Mouse (Mus musculus) erythroblast, embryonic 14.5 days (primary cell): ENCODE measurements around the gene Six6.

Experiments
- GATA1 ChIP-seq: IDR thresholded peaks from 2 replicates; pipeline ENCODE4 v1.6.1; 2012; ENCODE audit warnings: low read length, inconsistent platforms, mixed read lengths
- TAL1 ChIP-seq: IDR thresholded peaks from 3 replicates; pipeline ENCODE4 v1.6.1; 2012; ENCODE audit warnings: low read length, inconsistent platforms, mixed read lengths

- TF ChIP-seq TAL1 (no peak), GATA1 (no peak)
These were observed 1.2 kb downstream of the Six6 start for GRCm38 (mm10) chr12:72940822-72941397.
